Mouse (Mus musculus): Measurements from ENCODE around the gene Vmn1r20.
"Not testable (repeated sequence)": the region's sequence is repeated elsewhere in the genome, so short reads cannot be mapped to it uniquely, and the experiment has no call there.

Vmn1r20 gene

GRCm38 (mm10) chr6:57428630-57429029, at the start of gene Vmn1r20:
TSS of gene Vmn1r20 (plus strand) at chr6:57428930.
- DNase-seq = no peak

GRCm38 (mm10) chr6:57395683-57396082, 33.0 kb upstream of the Vmn1r20 start, which contains the start of gene Vmn1r18:
TSS of gene Vmn1r18 (minus strand) at chr6:57395783.
- DNase-seq = no peak

- not testable (repeated sequence) for DNase-seq
These were observed 25.2 kb upstream of the Vmn1r20 start, which contains the start of gene Vmn1r19 for GRCm38 (mm10) chr6:57403480-57403879. TSS of gene Vmn1r19 (plus strand) at chr6:57403780.

- DNase-seq = no peak
These were observed 2.5 kb downstream of the Vmn1r20 start for GRCm38 (mm10) chr6:57431196-57431595.

GRCm38 (mm10) chr6:57468161-57468560, 39.4 kb downstream of the Vmn1r20 start:
- not testable (repeated sequence) for DNase-seq
